Mouse (Mus musculus): ENCODE measurements at regions not wholly inside any gene's neighbourhood (a gene's known extent, or its start where the extent isn't known, plus 50 kb on each side); places are given as distances from the start of the nearest gene placed in this dataset.

GRCm38 (mm10) chr13:114760901-114761300, 57.1 kb upstream of the Mocs2 start:
- TF ChIP-seq CTCF (IDR thresholded peaks at IDR 0.05; ENCODE audit: low read depth) = no peak
- no peak for TF ChIP-seq EP300 (IDR thresholded peaks at IDR 0.05; ENCODE audit: low read depth)

Measured in heart, postnatal 0 days (tissue).